Mouse (Mus musculus) forelimb bud, embryonic 11.5 days (tissue): ENCODE results near the gene Ang5.
"Not testable (repeated sequence)": the region's sequence is repeated elsewhere in the genome, so short reads cannot be mapped to it uniquely, and the experiment has no call there.

ENCODE experiments used
- DNase-seq: peaks from one replicate; pipeline ENCODE4 v3.0.0-alpha.2; 2012; ENCODE audit warnings: low read depth, low spot score

Gene Ang5

GRCm38 (mm10) chr14:43956769-43957168 is at the start of gene Ang5:
Ang5 (plus strand) TSS chr14:43957069.
- not testable (repeated sequence) for DNase-seq

GRCm38 (mm10) chr14:43918214-43918613 is 38.7 kb upstream of the Ang5 start:
- DNase-seq, result not testable (repeated sequence)

- DNase-seq, result not testable (repeated sequence)
Observed at GRCm38 (mm10) chr14:43923459-43923858, 33.4 kb upstream of the Ang5 start, which contains the start of gene Ear10. Ear10 (minus strand) TSS chr14:43923559.

GRCm38 (mm10) chr14:43924688-43925403 is 32.0 kb upstream of the Ang5 start, which contains the start of gene Gm8113:
Gm8113 (plus strand) TSS chr14:43925390.
- DNase-seq, result peak; percentile 35

GRCm38 (mm10) chr14:43925404-43925950 is 31.4 kb upstream of the Ang5 start:
- not testable (repeated sequence) for DNase-seq

GRCm38 (mm10) chr14:43932991-43933390 is 23.9 kb upstream of the Ang5 start:
- DNase-seq, result not testable (repeated sequence)

- DNase-seq, result not testable (repeated sequence)
Observed at GRCm38 (mm10) chr14:43933399-43933798, 23.5 kb upstream of the Ang5 start.

- not testable (repeated sequence) for DNase-seq
Observed at GRCm38 (mm10) chr14:43953382-43953781, 3.5 kb upstream of the Ang5 start.

- DNase-seq, result not testable (repeated sequence)
Observed at GRCm38 (mm10) chr14:43955074-43955473, 1.8 kb upstream of the Ang5 start.

GRCm38 (mm10) chr14:43983454-43983853 is 26.6 kb downstream of the Ang5 start:
- no peak for DNase-seq

- DNase-seq, result peak; percentile 35
Observed at GRCm38 (mm10) chr14:43983897-43984296, 27.0 kb downstream of the Ang5 start.

GRCm38 (mm10) chr14:43986147-43986546 is 29.3 kb downstream of the Ang5 start:
- no peak for DNase-seq

- peak; percentile 65 for DNase-seq
Observed at GRCm38 (mm10) chr14:43987404-43987803, 30.5 kb downstream of the Ang5 start.

GRCm38 (mm10) chr14:43998455-43999000 is 41.7 kb downstream of the Ang5 start:
- DNase-seq, result not testable (repeated sequence)

GRCm38 (mm10) chr14:44001600-44001999 is 44.7 kb downstream of the Ang5 start:
- no peak for DNase-seq

- DNase-seq, result no peak
Observed at GRCm38 (mm10) chr14:44002169-44002568, 45.3 kb downstream of the Ang5 start, which contains the start of gene Ang6. Ang6 (minus strand) TSS chr14:44002269.

- not testable (repeated sequence) for DNase-seq
Observed at GRCm38 (mm10) chr14:44008021-44008420, 51.2 kb downstream of the Ang5 start.

GRCm38 (mm10) chr14:44009686-44010085 is 52.8 kb downstream of the Ang5 start:
- not testable (repeated sequence) for DNase-seq
